Mouse (Mus musculus) forebrain, embryonic 15.5 days (tissue): ENCODE results near the gene Rnase13. TPM values are rescaled to one million over a fixed set of nuclear protein-coding genes. Genes with fewer than 3 reads are reported as not detected.

Experiments
- ATAC-seq: fragments of 200-750 bp; cut with Nextera tagmentation; replicated peaks from 2 replicates; pipeline ENCODE4 v1.8.0; 2017; ENCODE audit warnings: mild to moderate bottlenecking, moderate TSS enrichment, moderate library complexity
- H3K27ac ChIP-seq: fragments of 300-500 bp; sonication (generic); replicated peaks from 2 replicates; pipeline ENCODE4 v1.5.1; 2015; ENCODE audit warnings: mild to moderate bottlenecking, inconsistent platforms
- H3K27me3 ChIP-seq: fragments of 300-500 bp; sonication (generic); 2 replicates; pipeline ENCODE4 v1.6.1; 2015; ENCODE audit warnings: inconsistent platforms
- H3K36me3 ChIP-seq: fragments of 300-500 bp; sonication (generic); 2 replicates; pipeline ENCODE4 v1.6.1; 2015; ENCODE audit warnings: mild to moderate bottlenecking, inconsistent platforms
- H3K4me1 ChIP-seq: fragments of 300-500 bp; sonication (generic); 2 replicates; pipeline ENCODE4 v1.6.1; 2015; ENCODE audit warnings: inconsistent platforms
- H3K4me2 ChIP-seq: fragments of 300-500 bp; sonication (generic); replicated peaks from 2 replicates; pipeline ENCODE4 v1.6.1; 2015; ENCODE audit warnings: mild to moderate bottlenecking, inconsistent platforms
- H3K4me3 ChIP-seq: fragments of 300-500 bp; sonication (generic); 2 replicates; pipeline ENCODE4 v1.5.1; 2015; ENCODE audit warnings: mild to moderate bottlenecking, inconsistent platforms
- H3K9ac ChIP-seq: fragments of 300-500 bp; sonication (generic); replicated peaks from 2 replicates; pipeline ENCODE4 v1.6.1; 2015; ENCODE audit warnings: mild to moderate bottlenecking, inconsistent platforms
- H3K9me3 ChIP-seq: fragments of 300-500 bp; sonication (generic); 2 replicates; pipeline ENCODE4 v1.6.1; 2016; ENCODE audit warnings: inconsistent platforms
- WGBS: fragments of 180-500 bp; shearing (Covaris S2); methylation state at CpG from one replicate; pipeline ENCODE4 v1.1.7; 2015; ENCODE audit warnings: mixed read lengths; 5-methylcytosine and 5-hydroxymethylcytosine counted together
- polyA plus RNA-seq: library from polyadenylated mRNA; unstranded; fragments of >200 nt; fragmentation: Nextera tagmentation; extraction: Ambion mirVana; gene quantifications from 2 replicates; pipeline ENCODE4 v1.2.1, GENCODE M21; 2015

Rnase13 gene
- not detected in 2 replicates for polyA plus RNA-seq

- 62% methylated on average over 7 of the region's 7 CpGs for WGBS
- H3K4me3 ChIP-seq, result no peak within 1 kb of the TSS
- H3K36me3 ChIP-seq, result no peaks in the 10 kb centered on the region
- peaks cover 8% of the 10 kb centered on the region; the same call in 1 of the 2 replicates for H3K4me1 ChIP-seq
- H3K4me2 ChIP-seq, result no peak within 1 kb of the TSS
- H3K9me3 ChIP-seq, result no peaks in the 10 kb centered on the region
- ATAC-seq, result no peak
- no peak within 1 kb of the TSS for H3K27ac ChIP-seq
- no peaks in the 10 kb centered on the region for H3K27me3 ChIP-seq
- no peak within 1 kb of the TSS for H3K9ac ChIP-seq
These were observed at the start of gene Rnase13 for GRCm38 (mm10) chr14:51922571-51922865. Gene Rnase13, minus strand, starts transcription at chr14:51922773.

- Histone ChIP-seq H3K4me3 (no peak overlapping the region), H3K27me3 (no peaks in the 10 kb centered on the region), H3K4me1 (no peaks in the 10 kb centered on the region), H3K9ac (no peak overlapping the region), H3K27ac (no peak overlapping the region), H3K4me2 (no peak overlapping the region), H3K9me3 (no peaks in the 10 kb centered on the region), H3K36me3 (no peaks in the 10 kb centered on the region)
- ATAC-seq, result no peak
- 81% methylated on average over 3 of the region's 3 CpGs for WGBS
These were observed 44.8 kb upstream of the Rnase13 start for GRCm38 (mm10) chr14:51967400-51967799.

- Histone ChIP-seq H3K9me3 (no peaks in the 10 kb centered on the region), H3K4me2 (no peak overlapping the region), H3K4me1 (no peaks in the 10 kb centered on the region), H3K36me3 (no peaks in the 10 kb centered on the region), H3K27me3 (no peaks in the 10 kb centered on the region), H3K27ac (no peak overlapping the region), H3K4me3 (no peak overlapping the region), H3K9ac (no peak overlapping the region)
- WGBS, result 95% methylated on average over 2 of the region's 2 CpGs
- ATAC-seq, result no peak
These were observed 37.7 kb upstream of the Rnase13 start for GRCm38 (mm10) chr14:51960316-51960715.

GRCm38 (mm10) chr14:51943336-51943735 is 20.8 kb upstream of the Rnase13 start:
- H3K4me3 ChIP-seq, result no peak overlapping the region
- H3K27ac ChIP-seq, result no peak overlapping the region
- no peak overlapping the region for H3K9ac ChIP-seq
- no peaks in the 10 kb centered on the region for H3K27me3 ChIP-seq
- ATAC-seq, result no peak
- 87% methylated on average over 6 of the region's 6 CpGs for WGBS
- no peaks in the 10 kb centered on the region for H3K4me1 ChIP-seq
- H3K36me3 ChIP-seq, result no peaks in the 10 kb centered on the region
- no peaks in the 10 kb centered on the region for H3K9me3 ChIP-seq
- H3K4me2 ChIP-seq, result no peak overlapping the region

- WGBS, result 75% methylated on average over 7 of the region's 7 CpGs
- Histone ChIP-seq H3K4me1 (no peaks in the 10 kb centered on the region), H3K27me3 (no peaks in the 10 kb centered on the region), H3K27ac (no peak overlapping the region), H3K9ac (no peak overlapping the region), H3K4me2 (no peak overlapping the region), H3K9me3 (no peaks in the 10 kb centered on the region), H3K4me3 (no peak overlapping the region), H3K36me3 (no peaks in the 10 kb centered on the region)
- no peak for ATAC-seq
These were observed 19.7 kb upstream of the Rnase13 start for GRCm38 (mm10) chr14:51942236-51942635.

- 52% methylated on average over 9 of the region's 9 CpGs for WGBS
- Histone ChIP-seq H3K36me3 (no peaks in the 10 kb centered on the region), H3K27ac (no peak overlapping the region), H3K9ac (no peak overlapping the region), H3K4me3 (no peak overlapping the region), H3K4me2 (no peak overlapping the region), H3K9me3 (no peaks in the 10 kb centered on the region), H3K27me3 (no peaks in the 10 kb centered on the region), H3K4me1 (no peaks in the 10 kb centered on the region)
- ATAC-seq, result no peak
These were observed 19.0 kb upstream of the Rnase13 start for GRCm38 (mm10) chr14:51941577-51941976.

GRCm38 (mm10) chr14:51940944-51941560 is 18.5 kb upstream of the Rnase13 start:
- H3K9ac ChIP-seq, result no peak overlapping the region
- ATAC-seq, result no peak
- H3K4me3 ChIP-seq, result no peak overlapping the region
- no peak overlapping the region for H3K27ac ChIP-seq
- H3K27me3 ChIP-seq, result no peaks in the 10 kb centered on the region
- no peaks in the 10 kb centered on the region for H3K36me3 ChIP-seq
- H3K4me2 ChIP-seq, result no peak overlapping the region
- no peaks in the 10 kb centered on the region for H3K4me1 ChIP-seq
- WGBS, result 33% methylated on average over 8 of the region's 8 CpGs
- no peaks in the 10 kb centered on the region for H3K9me3 ChIP-seq

GRCm38 (mm10) chr14:51939005-51939404 is 16.4 kb upstream of the Rnase13 start:
- Histone ChIP-seq H3K36me3 (no peaks in the 10 kb centered on the region), H3K9me3 (no peaks in the 10 kb centered on the region), H3K27ac (no peak overlapping the region), H3K27me3 (no peaks in the 10 kb centered on the region), H3K9ac (no peak overlapping the region), H3K4me2 (no peak overlapping the region), H3K4me3 (no peak overlapping the region), H3K4me1 (no peaks in the 10 kb centered on the region)
- 88% methylated on average over 9 of the region's 9 CpGs for WGBS
- no peak for ATAC-seq

- no peaks in the 10 kb centered on the region for H3K36me3 ChIP-seq
- H3K4me3 ChIP-seq, result no peak overlapping the region
- H3K9me3 ChIP-seq, result no peaks in the 10 kb centered on the region
- no peak overlapping the region for H3K9ac ChIP-seq
- no peak overlapping the region for H3K27ac ChIP-seq
- peaks cover 14% of the 10 kb centered on the region; the same call in 1 of the 2 replicates for H3K4me1 ChIP-seq
- ATAC-seq, result no peak
- H3K27me3 ChIP-seq, result no peaks in the 10 kb centered on the region
- WGBS, result 84% methylated on average over 10 of the region's 10 CpGs
- no peak overlapping the region for H3K4me2 ChIP-seq
These were observed 9.8 kb upstream of the Rnase13 start for GRCm38 (mm10) chr14:51932092-51933020.

GRCm38 (mm10) chr14:51930824-51931223 is 8.3 kb upstream of the Rnase13 start:
- no peak overlapping the region for H3K9ac ChIP-seq
- no peak overlapping the region for H3K27ac ChIP-seq
- no peaks in the 10 kb centered on the region for H3K36me3 ChIP-seq
- 32% methylated on average over 5 of the region's 5 CpGs for WGBS
- H3K4me1 ChIP-seq, result peaks cover 14% of the 10 kb centered on the region; the same call in 1 of the 2 replicates
- H3K4me3 ChIP-seq, result no peak overlapping the region
- no peak overlapping the region for H3K4me2 ChIP-seq
- peak; percentile 87 for ATAC-seq
- no peaks in the 10 kb centered on the region for H3K9me3 ChIP-seq
- no peaks in the 10 kb centered on the region for H3K27me3 ChIP-seq

GRCm38 (mm10) chr14:51929968-51930367 is 7.4 kb upstream of the Rnase13 start:
- H3K27me3 ChIP-seq, result no peaks in the 10 kb centered on the region
- H3K4me1 ChIP-seq, result peaks cover 14% of the 10 kb centered on the region; the same call in 1 of the 2 replicates
- WGBS, result 62% methylated on average over 9 of the region's 9 CpGs
- ATAC-seq, result no peak
- H3K27ac ChIP-seq, result peak overlapping the region; percentile 9; the same call in 1 of the 2 replicates
- no peak overlapping the region for H3K9ac ChIP-seq
- no peak overlapping the region for H3K4me2 ChIP-seq
- no peaks in the 10 kb centered on the region for H3K36me3 ChIP-seq
- no peaks in the 10 kb centered on the region for H3K9me3 ChIP-seq
- H3K4me3 ChIP-seq, result no peak overlapping the region

GRCm38 (mm10) chr14:51929309-51929943 is 6.9 kb upstream of the Rnase13 start:
- Histone ChIP-seq H3K27me3 (no peaks in the 10 kb centered on the region), H3K27ac (0 out of 2 replicates have a peak overlapping the region, but pooled peaks have one; percentile 9), H3K36me3 (no peaks in the 10 kb centered on the region), H3K4me2 (no peak overlapping the region), H3K9ac (no peak overlapping the region), H3K9me3 (no peaks in the 10 kb centered on the region), H3K4me1 (peaks cover 14% of the 10 kb centered on the region; the same call in 1 of the 2 replicates), H3K4me3 (no peak overlapping the region)
- 72% methylated on average over 8 of the region's 8 CpGs for WGBS
- ATAC-seq, result peak; percentile 42; the same call in 1 of the 2 replicates
